Mouse (Mus musculus) olfactory bulb, adult 2 months (tissue): ENCODE measurements at regions not wholly inside any gene's neighbourhood (a gene's known extent, or its start where the extent isn't known, plus 50 kb on each side); places are given as distances from the start of the nearest gene placed in this dataset.

Experiments
- CTCF ChIP-seq: fragments of 200-500 bp; IDR thresholded peaks from 2 replicates; pipeline ENCODE4 v1.5.1; 2012; ENCODE audit warnings: low read depth, mild to moderate bottlenecking, low read length, moderate library complexity; ENCODE audit not compliant: insufficient read depth
- POLR2A ChIP-seq: fragments of 200-500 bp; IDR thresholded peaks from 2 replicates; pipeline ENCODE4 v1.6.1; 2012; ENCODE audit warnings: mild to moderate bottlenecking, low read depth, low read length, moderate library complexity; ENCODE audit not compliant: insufficient read depth

DNA sequence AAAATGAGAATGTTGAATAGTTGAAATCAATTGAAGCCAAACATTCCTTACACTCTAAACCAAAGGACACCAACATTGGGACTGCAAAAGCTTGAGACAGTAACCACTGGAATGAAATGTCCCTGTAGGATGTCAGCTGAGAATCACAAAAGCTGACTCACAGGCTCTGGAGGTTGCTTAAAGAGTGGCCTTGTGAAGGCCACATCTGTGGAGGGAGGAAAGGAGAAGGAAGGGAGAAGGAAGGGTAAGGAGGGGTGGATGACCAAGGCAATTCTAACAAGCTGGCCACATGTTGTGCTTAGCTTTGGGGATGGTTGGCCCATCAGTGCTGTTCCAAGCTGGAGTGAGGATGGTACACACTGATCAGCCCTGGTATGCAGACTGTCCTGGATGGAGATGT, 205.2 kb upstream of the Gm9747 start:
- TF ChIP-seq CTCF, result no peak
- no peak for TF ChIP-seq POLR2A
